Mouse (Mus musculus): ENCODE data around the gene Sesn3. TPM values are rescaled to one million over a fixed set of nuclear protein-coding genes. Genes with fewer than 3 reads are reported as not detected.
"Not testable (repeated sequence)": the region's sequence is repeated elsewhere in the genome, so short reads cannot be mapped to it uniquely, and the experiment has no call there.

Gene Sesn3
- 11.8 and 12.5 TPM in 2 replicates for total RNA-seq (2017)

DNA sequence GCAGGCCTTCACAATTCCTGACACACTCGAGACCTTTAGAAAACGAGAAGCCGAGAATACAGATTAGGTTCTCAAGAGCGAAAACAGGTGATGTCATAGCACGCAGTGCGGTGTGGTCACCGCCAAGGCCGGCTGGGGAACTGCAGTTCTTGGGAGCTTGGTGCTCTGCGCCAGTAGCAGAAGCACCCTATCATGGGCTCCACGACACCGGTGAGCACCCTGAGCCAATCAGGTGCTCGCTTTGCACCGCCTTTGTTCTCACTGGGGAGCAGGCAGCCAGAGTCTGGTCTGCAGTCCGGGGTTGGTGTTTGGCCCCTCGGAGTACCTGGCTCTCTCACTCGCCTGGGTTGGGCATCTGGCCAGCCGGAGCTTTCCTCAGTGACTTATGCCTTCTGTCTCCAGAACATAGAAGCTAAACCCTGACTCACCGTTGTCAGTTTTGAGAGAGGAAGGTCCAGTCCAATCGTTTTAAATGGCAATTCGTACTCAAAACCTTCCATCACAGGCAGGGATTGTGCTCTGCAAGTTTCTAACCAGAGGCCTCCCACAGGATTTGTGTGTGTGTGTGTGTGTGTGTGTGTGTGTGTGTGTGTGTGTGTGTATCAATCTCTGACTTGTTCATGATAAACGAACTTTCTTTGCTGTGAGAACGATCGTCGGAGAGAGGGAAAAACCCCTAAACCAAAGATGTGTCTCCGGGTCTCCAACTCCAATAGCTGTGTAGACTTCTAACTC lies at the start of gene Sesn3:
TSS of gene Sesn3 (plus strand) at position 82 of the 735 bp plus-strand sequence.
- ATAC-seq (replicated peaks; ENCODE audit: low read depth, poor library complexity, severe bottlenecking) = peak; percentile 76

DNA sequence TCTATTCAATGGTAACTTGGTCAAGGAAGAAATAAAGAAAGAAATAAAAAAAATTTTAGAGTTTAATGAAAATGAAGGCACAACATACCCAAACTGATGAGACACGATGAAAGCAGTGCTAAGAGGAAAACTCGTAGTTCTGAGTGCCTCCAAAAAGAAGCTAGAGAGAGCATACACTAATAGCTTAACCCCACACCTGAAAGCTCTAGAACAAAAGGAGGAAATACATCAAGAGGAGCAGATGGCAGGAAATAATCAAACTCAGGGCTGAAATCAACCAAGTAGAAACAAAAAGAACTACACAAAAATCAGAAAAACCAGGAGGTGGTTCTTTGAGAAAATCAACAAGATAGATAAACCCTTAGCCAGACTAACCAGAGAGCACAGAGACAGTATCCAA lies 47.8 kb upstream of the Sesn3 start:
- not testable (repeated sequence) for ATAC-seq (replicated peaks; ENCODE audit: low read depth, poor library complexity, severe bottlenecking)

DNA sequence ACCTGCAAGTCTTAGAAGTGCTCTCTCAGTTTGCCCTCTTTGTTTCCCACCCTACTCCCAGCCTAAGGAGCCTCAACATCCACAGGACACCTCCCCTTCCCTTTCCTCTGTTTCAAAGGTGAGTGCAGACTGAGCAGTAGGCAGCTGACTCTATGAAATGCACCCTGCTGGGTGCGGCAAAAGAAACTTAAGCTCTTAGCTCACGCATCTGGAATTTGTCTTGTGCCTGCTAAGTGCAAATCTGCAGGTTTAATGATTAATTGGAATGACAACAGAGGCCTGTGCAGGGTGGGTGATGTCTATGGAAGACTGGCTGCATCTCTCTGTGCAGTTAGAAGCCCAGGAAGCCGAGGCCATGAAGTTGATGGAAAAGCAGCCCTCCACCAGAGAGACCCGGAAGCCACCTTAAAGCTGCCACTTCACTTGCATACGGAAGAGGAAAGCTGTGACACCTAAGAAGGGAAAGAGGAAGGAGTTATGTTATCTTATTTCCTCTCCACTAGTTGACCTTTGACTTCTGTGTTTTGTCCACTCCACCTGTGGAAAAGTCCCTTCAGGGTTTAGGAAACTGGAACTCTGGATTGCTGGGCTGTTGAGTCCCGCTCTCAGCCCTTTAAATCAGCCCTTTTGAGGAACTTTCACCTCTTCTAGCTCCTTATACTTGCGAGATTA lies 41.0 kb upstream of the Sesn3 start:
- ATAC-seq (replicated peaks; ENCODE audit: low read depth, poor library complexity, severe bottlenecking) = no peak

DNA sequence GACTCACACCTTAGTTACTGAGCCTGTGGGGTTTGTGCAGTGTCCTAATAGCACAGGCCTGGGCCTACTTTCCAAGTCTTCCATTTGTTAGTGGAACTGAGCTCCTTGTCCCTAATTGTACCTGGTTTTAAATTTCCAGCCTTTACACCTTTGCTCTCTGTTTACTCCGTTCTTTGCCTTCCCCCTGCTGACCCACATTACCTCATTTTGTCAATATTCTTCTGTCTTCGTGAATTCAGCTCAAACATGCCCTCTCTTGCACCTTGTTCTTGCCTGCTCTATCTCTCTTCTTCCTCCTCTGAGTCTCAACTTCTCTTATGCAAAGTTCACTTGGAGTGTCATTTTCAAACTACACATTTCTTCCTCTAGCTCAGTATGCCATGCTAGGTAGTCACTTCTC lies 39.6 kb upstream of the Sesn3 start:
- no peak for ATAC-seq (replicated peaks; ENCODE audit: low read depth, poor library complexity, severe bottlenecking)

DNA sequence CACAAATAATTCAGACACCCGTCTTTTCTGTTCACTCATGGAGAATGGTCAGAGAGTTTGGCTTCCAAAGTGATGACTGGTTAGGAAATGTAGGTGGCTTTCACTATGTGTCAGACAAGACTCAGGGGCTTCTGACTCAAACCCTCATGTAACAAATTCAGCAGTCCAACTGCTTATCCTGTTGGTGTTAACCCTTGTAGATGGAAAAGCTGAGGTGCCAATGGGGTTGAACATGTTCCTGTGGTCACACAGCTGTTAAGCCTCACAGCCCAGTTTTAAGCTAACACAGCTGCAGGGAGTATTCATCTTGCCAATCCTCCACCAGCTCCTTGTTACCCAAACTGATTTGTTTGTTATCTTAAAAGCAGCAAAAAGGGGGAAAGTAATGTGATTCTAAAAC lies 33.9 kb upstream of the Sesn3 start:
- not testable (repeated sequence) for ATAC-seq (replicated peaks; ENCODE audit: low read depth, poor library complexity, severe bottlenecking)

DNA sequence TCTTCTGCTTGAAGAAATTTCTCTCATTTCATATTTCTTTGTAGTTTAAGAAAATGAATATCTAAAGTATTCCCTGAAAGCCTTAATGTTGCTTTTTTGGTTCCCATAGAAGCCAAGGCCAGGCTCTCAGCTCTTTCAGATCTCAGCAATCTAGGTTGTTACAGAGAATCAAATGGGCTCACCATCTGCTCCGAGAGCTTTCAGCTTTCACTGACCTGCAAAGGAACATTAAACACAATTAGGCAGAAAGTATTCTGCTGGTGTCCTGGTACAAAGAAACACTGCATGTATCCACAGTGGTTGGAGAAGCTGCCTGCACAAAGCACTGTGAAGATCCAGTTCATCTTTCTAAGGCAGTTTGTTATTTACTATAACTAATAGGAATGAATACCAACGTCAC lies 32.6 kb upstream of the Sesn3 start:
- no peak for ATAC-seq (replicated peaks; ENCODE audit: low read depth, poor library complexity, severe bottlenecking)

DNA sequence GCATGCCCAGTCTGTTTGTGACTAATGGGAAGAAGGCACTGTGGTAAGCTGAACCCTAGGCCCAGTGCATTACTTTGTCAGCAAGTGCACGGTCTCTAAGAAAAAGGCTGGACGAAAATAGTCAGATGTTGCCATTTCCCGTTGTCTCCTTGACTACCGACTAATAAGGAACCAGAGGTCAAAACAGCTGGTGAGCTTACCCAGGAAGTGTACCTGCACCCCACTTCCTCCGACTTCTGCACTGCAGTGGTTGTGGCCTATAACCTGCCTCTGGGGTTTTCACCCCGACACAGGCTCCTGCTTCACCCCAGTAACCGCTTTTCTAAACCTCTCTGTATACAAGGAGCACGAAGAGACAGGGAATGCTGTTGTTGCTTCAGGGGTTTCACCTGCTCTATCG lies 30.3 kb upstream of the Sesn3 start:
- peak; percentile 84 for ATAC-seq (replicated peaks; ENCODE audit: low read depth, poor library complexity, severe bottlenecking)

DNA sequence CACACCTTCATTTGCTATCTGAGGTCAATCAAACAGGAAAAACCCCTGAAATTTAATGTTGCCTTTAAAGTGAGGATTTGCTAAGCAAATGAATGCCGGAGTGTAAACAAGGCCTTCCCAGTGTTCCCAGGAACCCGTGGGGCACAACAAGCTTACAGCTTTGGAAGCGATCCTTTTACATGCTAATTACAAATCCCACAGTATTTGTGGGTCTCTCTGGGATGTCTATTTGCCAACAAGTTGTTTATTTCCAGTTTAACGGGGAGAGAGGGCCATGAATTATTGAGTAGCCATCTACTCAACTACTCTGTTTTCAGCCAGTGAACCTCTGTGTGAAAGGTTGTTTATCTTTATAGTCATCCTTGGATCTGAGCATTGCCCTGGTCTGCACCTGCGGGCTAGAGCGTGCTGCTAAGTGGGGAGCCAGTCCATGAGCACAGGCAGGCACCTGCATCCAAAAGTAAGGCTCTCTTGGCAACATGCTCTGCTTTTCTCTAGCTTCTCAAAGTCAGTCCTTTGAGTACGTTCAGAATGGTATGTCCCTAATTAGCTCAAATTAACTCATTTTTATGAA lies 29.8 kb upstream of the Sesn3 start:
- no peak for ATAC-seq (replicated peaks; ENCODE audit: low read depth, poor library complexity, severe bottlenecking)

DNA sequence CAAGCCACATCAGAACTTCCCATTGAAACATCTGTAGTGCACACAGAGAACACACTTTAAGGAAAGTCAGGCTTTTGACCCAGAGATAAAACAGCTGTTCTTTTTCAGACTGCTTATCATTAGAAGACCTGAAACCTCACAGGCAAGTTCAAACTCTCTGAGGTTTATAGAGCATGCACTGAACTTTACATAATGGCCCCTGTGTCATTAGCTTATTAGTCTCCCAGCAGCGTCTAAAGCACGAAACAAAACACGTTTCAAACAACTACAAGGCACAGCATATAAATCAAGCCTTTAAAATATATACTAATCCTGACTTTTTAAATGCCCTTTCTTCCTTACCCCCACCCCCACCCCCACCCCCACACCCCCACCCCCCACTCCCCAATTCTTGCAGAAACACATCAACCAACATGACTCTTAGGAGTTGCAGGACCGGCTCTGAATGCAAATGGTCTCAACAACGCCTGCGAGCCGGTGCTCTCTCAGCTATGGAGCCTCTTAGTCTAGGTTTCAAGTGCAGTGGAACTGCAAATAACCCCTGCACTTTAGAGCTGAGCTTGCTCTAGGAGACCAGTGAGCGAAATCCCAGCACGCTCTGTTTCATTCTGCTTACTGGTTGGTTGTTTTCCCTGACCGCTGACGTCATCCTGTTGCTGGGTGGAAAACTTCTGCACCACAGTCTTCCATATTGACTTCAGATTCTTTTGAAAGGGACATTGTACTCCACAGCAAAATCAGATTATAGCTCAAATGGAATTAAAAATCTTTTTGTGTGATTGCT lies 28.7 kb upstream of the Sesn3 start:
- ATAC-seq (replicated peaks; ENCODE audit: low read depth, poor library complexity, severe bottlenecking) = no peak

DNA sequence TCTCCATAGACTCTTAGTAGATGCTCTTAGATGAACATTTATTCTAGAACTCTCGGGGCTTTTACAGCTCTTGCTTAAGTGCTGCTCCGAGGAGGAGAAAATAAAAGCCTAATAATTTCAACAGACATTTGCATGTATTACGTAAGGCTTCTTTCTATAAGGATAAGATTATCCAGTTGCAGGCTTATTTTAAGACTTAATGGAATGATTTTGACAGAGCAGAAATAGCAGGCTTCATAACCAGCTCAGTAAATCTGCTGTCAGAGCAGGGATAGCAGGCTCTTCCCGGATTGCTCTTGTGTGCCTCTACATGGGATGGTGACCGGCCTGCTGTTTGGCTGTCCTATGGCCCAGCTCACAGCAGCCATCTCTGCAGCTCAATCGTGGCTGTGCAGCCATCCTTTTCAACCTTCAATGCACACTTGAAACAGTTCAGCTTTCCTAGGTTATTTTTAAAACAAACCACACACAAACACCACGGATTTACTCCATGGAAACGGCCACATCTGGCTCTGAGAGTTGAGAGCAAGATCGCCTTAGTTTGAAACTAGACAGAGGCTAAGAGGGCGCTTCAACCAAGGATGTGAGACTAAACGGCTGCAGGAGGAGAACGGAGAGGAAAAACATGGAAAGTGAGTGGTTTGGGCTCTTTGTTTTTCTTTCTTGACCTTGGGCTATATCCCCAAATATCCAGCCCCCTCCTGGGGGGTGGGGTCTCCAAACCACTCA lies 27.2 kb upstream of the Sesn3 start:
- no peak for ATAC-seq (replicated peaks; ENCODE audit: low read depth, poor library complexity, severe bottlenecking)

DNA sequence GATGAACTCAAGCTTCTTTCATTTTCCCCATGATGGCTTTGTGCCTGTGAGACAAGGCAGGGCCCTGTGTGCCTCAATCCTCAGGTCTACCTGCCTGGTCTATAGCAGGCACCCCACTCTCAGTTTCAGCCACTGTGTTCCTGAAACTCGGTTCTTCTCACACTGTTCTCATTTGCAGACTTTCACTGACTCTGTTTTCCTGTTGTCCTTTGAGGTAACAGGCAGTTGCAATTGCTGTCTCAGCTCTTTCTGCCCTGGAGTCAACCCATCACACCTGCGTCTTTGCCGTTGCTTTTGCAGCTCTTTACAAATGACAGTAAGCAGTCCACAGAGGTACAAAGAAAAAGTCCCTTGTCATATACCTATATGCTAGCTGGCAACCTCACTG lies 26.7 kb upstream of the Sesn3 start:
- ATAC-seq (replicated peaks; ENCODE audit: low read depth, poor library complexity, severe bottlenecking) = no peak

DNA sequence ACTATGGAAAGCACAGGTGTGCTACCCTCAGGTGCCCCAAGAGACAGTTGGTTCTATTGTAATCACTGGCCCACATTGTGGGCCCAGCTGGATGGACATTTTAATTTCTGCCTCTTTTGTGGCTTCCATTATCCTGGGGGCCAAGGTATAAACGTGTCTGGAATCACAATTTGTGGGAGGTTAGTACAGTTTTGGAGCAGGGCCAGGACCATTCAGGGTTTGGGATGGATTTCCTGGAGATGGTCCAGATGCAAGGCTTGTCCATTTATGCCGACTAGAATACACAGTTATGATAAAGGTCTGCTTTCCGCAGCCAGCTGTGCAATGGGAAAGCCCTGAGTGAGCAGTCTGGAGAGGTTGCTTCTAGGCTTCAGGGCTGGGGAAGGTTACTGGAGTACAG lies 13.7 kb upstream of the Sesn3 start:
- ATAC-seq (replicated peaks; ENCODE audit: low read depth, poor library complexity, severe bottlenecking) = no peak

DNA sequence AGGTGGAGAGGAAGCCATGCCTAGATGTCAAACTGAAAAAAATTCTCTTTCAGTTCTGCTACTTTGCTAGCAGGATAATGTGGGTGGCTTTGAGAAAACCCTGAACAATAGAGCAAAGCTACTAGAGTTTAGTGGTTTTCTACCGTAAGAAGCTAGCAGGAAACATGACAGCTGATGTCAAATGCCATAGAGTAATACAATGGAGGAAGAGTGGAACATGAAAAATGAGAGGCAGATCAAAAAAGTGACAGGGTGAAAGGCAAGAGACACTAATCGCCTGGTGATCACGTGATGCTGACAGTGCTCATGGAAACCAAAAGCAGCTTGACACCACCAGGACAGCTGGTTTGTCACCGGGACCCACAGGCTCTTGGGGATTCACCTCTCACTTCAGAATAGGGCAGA lies 12.3 kb upstream of the Sesn3 start:
- ATAC-seq (replicated peaks; ENCODE audit: low read depth, poor library complexity, severe bottlenecking) = 0 out of 2 replicates have a peak, but pooled peaks have one; percentile 18

DNA sequence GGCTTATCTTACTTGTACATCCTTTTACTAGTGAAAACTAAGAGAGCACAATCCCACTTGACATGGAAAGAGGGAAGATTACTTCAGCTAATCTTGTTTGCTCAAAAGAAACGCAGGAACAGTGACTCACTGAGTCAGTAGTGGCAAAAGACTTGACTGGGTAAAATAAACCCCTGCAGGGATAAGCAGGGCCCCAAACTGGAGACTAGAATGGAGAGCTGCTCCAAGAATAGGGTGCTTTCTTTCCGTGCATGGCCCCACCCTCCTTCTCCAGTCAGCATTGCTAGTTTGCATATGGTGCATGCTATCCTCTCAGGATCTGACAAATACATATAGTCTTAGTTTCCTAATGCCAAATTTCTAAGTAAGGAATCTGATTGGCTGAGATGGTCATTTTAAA lies 8.4 kb upstream of the Sesn3 start:
- no peak for ATAC-seq (replicated peaks; ENCODE audit: low read depth, poor library complexity, severe bottlenecking)

DNA sequence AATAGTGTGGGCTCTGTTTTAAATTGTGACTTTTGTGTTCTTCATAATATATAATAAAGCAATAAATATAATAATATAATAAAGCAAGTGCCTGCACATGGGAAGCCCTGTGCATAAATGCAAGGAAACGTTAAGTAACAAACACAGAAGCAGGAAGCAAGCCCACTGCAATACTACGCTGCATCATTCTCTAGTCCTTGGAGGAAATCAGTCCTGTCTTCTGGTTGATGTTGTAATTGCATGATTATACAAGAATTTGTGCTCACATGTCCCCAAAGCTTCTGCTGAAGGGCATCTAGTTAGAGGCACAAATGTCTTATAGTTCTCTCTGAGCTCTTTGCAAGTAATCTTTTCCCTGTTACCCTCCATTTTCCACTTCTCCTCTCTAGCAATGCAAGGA lies 6.3 kb upstream of the Sesn3 start:
- ATAC-seq (replicated peaks; ENCODE audit: low read depth, poor library complexity, severe bottlenecking) = 0 out of 2 replicates have a peak, but pooled peaks have one; percentile 15

DNA sequence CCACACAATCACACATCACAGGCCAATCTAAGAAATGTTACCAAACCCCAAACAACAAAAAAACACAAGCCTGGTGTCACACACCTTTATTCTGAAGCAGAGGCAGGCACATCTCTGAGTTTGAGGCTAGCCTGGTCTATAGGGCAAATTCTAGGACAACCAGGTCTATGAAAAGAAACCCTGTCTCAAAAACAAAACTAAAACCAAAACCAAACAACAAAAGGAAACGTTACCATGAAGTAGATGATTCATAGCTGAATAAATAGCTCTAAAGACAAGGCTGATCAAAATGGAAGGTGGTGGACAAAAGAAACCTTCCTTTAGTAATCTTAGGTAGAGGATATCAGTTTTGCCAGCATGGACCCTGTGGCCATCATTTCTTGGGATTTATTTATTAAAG lies 1.9 kb upstream of the Sesn3 start:
- no peak for ATAC-seq (replicated peaks; ENCODE audit: low read depth, poor library complexity, severe bottlenecking)

DNA sequence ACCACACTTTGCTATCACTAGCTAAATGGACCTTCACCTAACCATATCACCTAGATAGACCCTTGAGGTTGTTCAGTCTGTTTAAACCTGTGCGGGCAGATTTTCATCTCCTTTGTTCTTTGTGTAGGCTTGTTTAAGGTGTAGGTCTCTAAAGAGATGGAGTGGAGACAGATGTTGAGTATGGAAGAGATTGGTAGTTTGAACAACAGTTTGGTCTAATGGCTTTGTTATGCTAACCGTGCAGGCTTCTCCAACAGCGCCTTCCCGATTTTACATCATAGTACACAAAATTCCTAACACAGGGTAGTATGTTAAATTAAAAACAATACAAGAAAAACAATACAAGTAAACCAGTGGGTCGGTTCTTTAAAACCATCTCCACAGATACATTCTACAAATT lies 281 bp upstream of the Sesn3 start:
- ATAC-seq (replicated peaks; ENCODE audit: low read depth, poor library complexity, severe bottlenecking) = no peak

DNA sequence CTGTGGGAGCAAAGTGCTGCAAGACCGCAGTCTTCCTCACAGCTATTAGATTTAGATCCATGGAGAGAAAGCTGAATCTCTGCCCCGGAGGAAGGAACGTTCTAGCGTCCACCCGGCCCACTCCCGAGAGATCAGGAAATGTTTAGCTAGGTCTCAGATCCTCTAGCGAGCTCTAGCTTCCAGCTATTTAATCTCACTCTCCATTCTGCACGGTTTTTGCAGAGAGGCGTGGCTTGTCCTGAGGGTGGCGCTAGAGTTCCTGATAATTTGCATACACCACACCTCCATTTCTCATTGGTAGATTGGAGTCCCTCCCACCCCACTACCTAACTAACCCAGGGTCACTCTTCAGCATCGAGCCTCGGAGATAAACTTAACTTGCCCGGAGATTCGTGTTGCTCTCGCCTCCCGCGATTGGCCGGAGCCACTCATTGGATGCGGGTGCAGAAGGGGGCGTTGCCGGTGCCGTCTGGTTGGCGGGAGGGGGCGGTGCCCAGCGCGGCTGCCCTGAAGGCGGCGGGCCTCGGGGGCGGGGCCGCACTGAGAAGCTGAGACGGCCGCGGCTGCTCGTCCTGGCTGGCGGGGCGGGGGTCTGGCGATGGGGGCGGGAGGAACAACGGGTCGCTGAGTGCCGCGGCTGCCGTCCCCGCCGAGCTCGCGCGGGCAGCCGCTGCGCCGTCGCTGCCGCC lies 1.1 kb downstream of the Sesn3 start:
- peak; percentile 91 for ATAC-seq (replicated peaks; ENCODE audit: low read depth, poor library complexity, severe bottlenecking)

DNA sequence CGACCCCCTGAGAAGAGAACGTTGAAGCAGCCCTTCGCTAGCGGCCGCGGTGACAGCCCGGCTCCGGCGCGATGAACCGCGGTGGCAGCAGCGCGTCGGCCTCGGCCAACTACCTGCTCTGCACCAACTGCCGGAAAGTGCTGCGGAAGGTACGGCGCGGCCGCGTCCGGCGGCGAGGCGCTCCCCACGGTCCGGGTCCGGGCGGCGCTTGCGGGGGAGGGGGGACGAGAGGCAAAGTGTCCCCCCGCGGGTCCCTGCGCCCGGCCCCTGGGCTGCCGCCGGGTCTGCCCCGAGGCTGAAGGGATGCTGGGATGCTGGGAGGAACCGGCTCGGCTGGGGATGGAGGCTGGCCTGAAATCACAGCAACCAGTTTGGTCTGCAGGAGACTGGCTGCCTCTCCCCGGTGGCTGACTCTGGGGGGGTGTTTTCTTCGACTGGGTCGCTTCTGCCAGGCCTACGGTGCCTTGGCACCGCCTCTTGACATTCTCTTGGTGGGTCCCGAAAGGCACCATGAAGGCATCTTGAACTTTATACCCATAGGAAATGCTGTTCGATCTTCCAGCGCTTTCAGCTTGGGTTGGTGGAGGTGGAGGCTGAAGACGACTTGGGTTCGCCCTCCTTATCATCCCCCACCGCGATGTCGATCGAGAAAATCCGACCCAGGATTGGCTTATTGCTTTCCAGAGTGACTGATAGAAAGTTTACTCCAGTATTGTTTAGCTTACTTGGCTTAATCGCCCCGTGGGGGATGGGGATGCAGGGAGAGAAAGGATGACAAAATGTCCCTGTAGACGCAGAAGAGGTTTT lies 1.8 kb downstream of the Sesn3 start:
- ATAC-seq (replicated peaks; ENCODE audit: low read depth, poor library complexity, severe bottlenecking) = peak; percentile 3; the same call in 1 of the 2 replicates
